Mouse (Mus musculus) liver, embryonic 12.5 days (tissue): ENCODE results near the gene Gars. TPM values are rescaled to one million over a fixed set of nuclear protein-coding genes. Genes with fewer than 3 reads are reported as not detected.

Experiments
- ATAC-seq: fragments of 200-750 bp; cut with Nextera tagmentation; 2 replicates; pipeline ENCODE4 v1.8.0; 2017; ENCODE audit warnings: moderate number of reproducible peaks, mild to moderate bottlenecking, moderate library complexity
- H3K27ac ChIP-seq: fragments of 300-500 bp; sonication (generic); 2 replicates; pipeline ENCODE4 v1.5.1; 2016; ENCODE audit warnings: mild to moderate bottlenecking
- H3K27me3 ChIP-seq: fragments of 300-500 bp; sonication (generic); replicated peaks from 2 replicates; pipeline ENCODE4 v1.6.1; 2016; ENCODE audit warnings: mild to moderate bottlenecking, moderate library complexity
- H3K36me3 ChIP-seq: fragments of 300-500 bp; sonication (generic); 2 replicates; pipeline ENCODE4 v1.6.1; 2016; ENCODE audit warnings: mild to moderate bottlenecking, moderate library complexity
- H3K4me1 ChIP-seq: fragments of 300-500 bp; sonication (generic); 2 replicates; pipeline ENCODE4 v1.6.1; 2016
- H3K4me2 ChIP-seq: fragments of 300-500 bp; sonication (generic); 2 replicates; pipeline ENCODE4 v1.6.1; 2016; ENCODE audit warnings: mild to moderate bottlenecking, moderate library complexity
- H3K4me3 ChIP-seq: fragments of 300-500 bp; sonication (generic); 2 replicates; pipeline ENCODE4 v1.5.1; 2016; ENCODE audit warnings: mild to moderate bottlenecking, moderate library complexity
- H3K9ac ChIP-seq: fragments of 300-500 bp; sonication (generic); 2 replicates; pipeline ENCODE4 v1.6.1; 2016; ENCODE audit warnings: mild to moderate bottlenecking, moderate library complexity
- H3K9me3 ChIP-seq: fragments of 300-500 bp; sonication (generic); replicated peaks from 2 replicates; pipeline ENCODE4 v1.6.1; 2016; ENCODE audit warnings: mild to moderate bottlenecking, moderate library complexity
- WGBS: fragments of 180-500 bp; shearing (Covaris S2); methylation state at CpG from one replicate; pipeline ENCODE4 v1.1.7; 2016; ENCODE audit not compliant: insufficient replicate concordance; 5-methylcytosine and 5-hydroxymethylcytosine counted together
- polyA plus RNA-seq: library from polyadenylated mRNA; unstranded; fragments of >200 nt; fragmentation: Nextera tagmentation; extraction: Ambion mirVana; gene quantifications from 2 replicates; pipeline ENCODE4 v1.2.1, GENCODE M21; 2016

Gars gene
- polyA plus RNA-seq, 1 experiment from 2014 or later: 176 TPM

- Histone ChIP-seq H3K27me3 (no peaks in the 10 kb centered on the region), H3K4me1 (peaks cover 17% of the 10 kb centered on the region), H3K9me3 (no peaks in the 10 kb centered on the region), H3K9ac (no peak overlapping the region), H3K27ac (no peak overlapping the region), H3K4me2 (no peak overlapping the region), H3K4me3 (no peak overlapping the region), H3K36me3 (peaks cover 93% of the 10 kb centered on the region)
- no peak for ATAC-seq
- WGBS: 89% methylated on average over 2 of the region's 2 CpGs
These were observed 28.1 kb downstream of the Gars start for GRCm38 (mm10) chr6:55065903-55066302.

- Histone ChIP-seq H3K4me2 (no peak overlapping the region), H3K4me3 (no peak overlapping the region), H3K27ac (no peak overlapping the region), H3K9ac (no peak overlapping the region), H3K9me3 (no peaks in the 10 kb centered on the region), H3K36me3 (peaks cover 96% of the 10 kb centered on the region), H3K27me3 (no peaks in the 10 kb centered on the region), H3K4me1 (peaks cover 7% of the 10 kb centered on the region; the same call in 1 of the 2 replicates)
- 91% methylated on average over 4 of the region's 4 CpGs for WGBS
- ATAC-seq: no peak
These were observed 38.9 kb downstream of the Gars start for GRCm38 (mm10) chr6:55076561-55077255.

GRCm38 (mm10) chr6:55081379-55081778 is 43.6 kb downstream of the Gars start:
- Histone ChIP-seq H3K27ac (no peak overlapping the region), H3K9me3 (no peaks in the 10 kb centered on the region), H3K4me3 (no peak overlapping the region), H3K4me1 (no peaks in the 10 kb centered on the region), H3K27me3 (no peaks in the 10 kb centered on the region), H3K9ac (no peak overlapping the region), H3K4me2 (no peak overlapping the region), H3K36me3 (peaks cover 55% of the 10 kb centered on the region)
- no peak for ATAC-seq
- WGBS: 90% methylated on average over 3 of the region's 3 CpGs

GRCm38 (mm10) chr6:55082261-55083051 is 44.6 kb downstream of the Gars start:
- H3K9ac ChIP-seq: no peak overlapping the region
- no peaks in the 10 kb centered on the region for H3K9me3 ChIP-seq
- H3K27me3 ChIP-seq: no peaks in the 10 kb centered on the region
- H3K4me2 ChIP-seq: no peak overlapping the region
- WGBS: 71% methylated on average over 7 of the region's 7 CpGs
- H3K4me3 ChIP-seq: no peak overlapping the region
- H3K27ac ChIP-seq: no peak overlapping the region
- ATAC-seq: no peak
- H3K4me1 ChIP-seq: no peaks in the 10 kb centered on the region
- peaks cover 44% of the 10 kb centered on the region for H3K36me3 ChIP-seq

- 43% methylated on average over 4 of the region's 4 CpGs for WGBS
- Histone ChIP-seq H3K9me3 (no peaks in the 10 kb centered on the region), H3K4me1 (no peaks in the 10 kb centered on the region), H3K27ac (no peak overlapping the region), H3K9ac (no peak overlapping the region), H3K4me3 (no peak overlapping the region), H3K27me3 (no peaks in the 10 kb centered on the region), H3K4me2 (no peak overlapping the region), H3K36me3 (no peaks in the 10 kb centered on the region)
- ATAC-seq: no peak
These were observed 49.5 kb downstream of the Gars start for GRCm38 (mm10) chr6:55087355-55087754.

GRCm38 (mm10) chr6:55090639-55091038 is 52.8 kb downstream of the Gars start:
- 18% methylated on average over 4 of the region's 4 CpGs for WGBS
- no peak overlapping the region for H3K27ac ChIP-seq
- no peak overlapping the region for H3K9ac ChIP-seq

GRCm38 (mm10) chr6:55091396-55091795 is 53.6 kb downstream of the Gars start:
- no peak overlapping the region for H3K27ac ChIP-seq
- 82% methylated on average over 9 of the region's 9 CpGs for WGBS
- H3K9me3 ChIP-seq: no peaks in the 10 kb centered on the region
- H3K27me3 ChIP-seq: no peaks in the 10 kb centered on the region
- no peaks in the 10 kb centered on the region for H3K4me1 ChIP-seq
- ATAC-seq: no peak
- no peak overlapping the region for H3K4me2 ChIP-seq
- no peak overlapping the region for H3K4me3 ChIP-seq
- H3K36me3 ChIP-seq: no peaks in the 10 kb centered on the region
- no peak overlapping the region for H3K9ac ChIP-seq

More at GRCm38 (mm10) chr6:55090639-55091038, 52.8 kb downstream of the Gars start:
- no peaks in the 10 kb centered on the region for H3K4me1 ChIP-seq
- no peak overlapping the region for H3K4me3 ChIP-seq
- no peaks in the 10 kb centered on the region for H3K36me3 ChIP-seq
- ATAC-seq: no peak
- H3K27me3 ChIP-seq: no peaks in the 10 kb centered on the region
- no peaks in the 10 kb centered on the region for H3K9me3 ChIP-seq
- H3K4me2 ChIP-seq: no peak overlapping the region

- ATAC-seq: no peak
- Histone ChIP-seq H3K36me3 (no peaks in the 10 kb centered on the region), H3K4me3 (no peak overlapping the region), H3K27me3 (no peaks in the 10 kb centered on the region), H3K9me3 (no peaks in the 10 kb centered on the region), H3K9ac (no peak overlapping the region), H3K4me1 (no peaks in the 10 kb centered on the region), H3K4me2 (no peak overlapping the region), H3K27ac (no peak overlapping the region)
- WGBS: 53% methylated on average over 6 of the region's 6 CpGs
These were observed 55.8 kb downstream of the Gars start for GRCm38 (mm10) chr6:55093431-55094146.

- no peak overlapping the region for H3K27ac ChIP-seq
- no peaks in the 10 kb centered on the region for H3K4me1 ChIP-seq
- H3K36me3 ChIP-seq: no peaks in the 10 kb centered on the region
- no peak overlapping the region for H3K4me2 ChIP-seq
- H3K9me3 ChIP-seq: no peaks in the 10 kb centered on the region
- no peak overlapping the region for H3K9ac ChIP-seq
- H3K27me3 ChIP-seq: no peaks in the 10 kb centered on the region
- 59% methylated on average over 5 of the region's 5 CpGs for WGBS
- H3K4me3 ChIP-seq: no peak overlapping the region
- no peak for ATAC-seq
These were observed 60.2 kb downstream of the Gars start for GRCm38 (mm10) chr6:55098030-55098429.

GRCm38 (mm10) chr6:55098603-55099002 is 60.8 kb downstream of the Gars start:
- H3K36me3 ChIP-seq: no peaks in the 10 kb centered on the region
- H3K4me2 ChIP-seq: no peak overlapping the region
- H3K27me3 ChIP-seq: no peaks in the 10 kb centered on the region
- 50% methylated on average over 5 of the region's 5 CpGs for WGBS
- no peak overlapping the region for H3K9ac ChIP-seq
- no peak for ATAC-seq
- no peaks in the 10 kb centered on the region for H3K4me1 ChIP-seq
- H3K27ac ChIP-seq: no peak overlapping the region
- no peak overlapping the region for H3K4me3 ChIP-seq
- H3K9me3 ChIP-seq: no peaks in the 10 kb centered on the region

- Histone ChIP-seq H3K4me1 (no peaks in the 10 kb centered on the region), H3K4me3 (no peak overlapping the region), H3K27me3 (peaks cover 2% of the 10 kb centered on the region), H3K36me3 (no peaks in the 10 kb centered on the region), H3K9me3 (no peaks in the 10 kb centered on the region), H3K27ac (no peak overlapping the region), H3K4me2 (no peak overlapping the region), H3K9ac (no peak overlapping the region)
- ATAC-seq: no peak
- WGBS: 11% methylated on average over 7 of the region's 7 CpGs
These were observed 70.6 kb downstream of the Gars start for GRCm38 (mm10) chr6:55108358-55108757.
